Mouse (Mus musculus) embryonic facial prominence, embryonic 11.5 days (tissue): Measurements from ENCODE around the gene Pdrg1. TPM values are rescaled to one million over a fixed set of nuclear protein-coding genes. Genes with fewer than 3 reads are reported as not detected.

ENCODE experiments used
- ATAC-seq: fragments of 200-750 bp; cut with Nextera tagmentation; replicated peaks from 2 replicates; pipeline ENCODE4 v1.8.0; 2017; ENCODE audit warnings: low read depth; ENCODE audit not compliant: insufficient number of reproducible peaks, low FRiP score, low TSS enrichment
- DNase-seq: peaks from one replicate; pipeline ENCODE4 v3.0.0-alpha.2; 2015; ENCODE audit warnings: low spot score
- H3K27ac ChIP-seq: fragments of 300-500 bp; sonication (generic); replicated peaks from 2 replicates; pipeline ENCODE4 v1.5.1; 2014; ENCODE audit warnings: mild to moderate bottlenecking, low read depth, low read length, control low read depth
- H3K27me3 ChIP-seq: fragments of 300-500 bp; sonication (generic); 2 replicates; pipeline ENCODE4 v1.6.1; 2014; ENCODE audit warnings: mild to moderate bottlenecking, low read length, moderate library complexity, mixed read lengths; ENCODE audit not compliant: control insufficient read depth, insufficient read depth
- H3K36me3 ChIP-seq: fragments of 300-500 bp; sonication (generic); replicated peaks from 2 replicates; pipeline ENCODE4 v1.6.1; 2014; ENCODE audit warnings: low read depth, mild to moderate bottlenecking, low read length, moderate library complexity, mixed read lengths; ENCODE audit not compliant: control insufficient read depth, insufficient read depth
- H3K4me1 ChIP-seq: fragments of 300-500 bp; sonication (generic); 2 replicates; pipeline ENCODE4 v1.6.1; 2014; ENCODE audit warnings: low read length, mixed read lengths; ENCODE audit not compliant: control insufficient read depth, insufficient read depth
- H3K4me2 ChIP-seq: fragments of 300-500 bp; sonication (generic); 2 replicates; pipeline ENCODE4 v1.6.1; 2014; ENCODE audit warnings: low read depth, mild to moderate bottlenecking, control low read depth, low read length, moderate library complexity
- H3K4me3 ChIP-seq: fragments of 300-500 bp; sonication (generic); 2 replicates; pipeline ENCODE4 v1.5.1; 2014; ENCODE audit warnings: low read depth, low read length, control low read depth
- H3K9ac ChIP-seq: fragments of 300-500 bp; sonication (generic); replicated peaks from 2 replicates; pipeline ENCODE4 v1.6.1; 2014; ENCODE audit warnings: mild to moderate bottlenecking, control low read depth, low read length
- H3K9me3 ChIP-seq: fragments of 300-500 bp; sonication (generic); replicated peaks from 2 replicates; pipeline ENCODE4 v1.6.1; 2016; ENCODE audit warnings: mild to moderate bottlenecking, low read length, inconsistent platforms, mixed read lengths; ENCODE audit not compliant: control insufficient read depth
- WGBS: fragments of 180-500 bp; shearing (Covaris S2); extraction: QIAGEN DNeasy Blood & Tissue Kit; methylation state at CpG from one replicate; pipeline ENCODE4 v1.1.7; 2014; 5-methylcytosine and 5-hydroxymethylcytosine counted together
- polyA plus RNA-seq: library from polyadenylated mRNA; unstranded; fragments of >200 nt; fragmentation: Nextera tagmentation; extraction: Ambion mirVana; gene quantifications from 2 replicates; pipeline ENCODE4 v1.2.1, GENCODE M21; 2014

Pdrg1 gene
- polyA plus RNA-seq, 1 experiment from 2014 or later = 71.4 TPM

DNA sequence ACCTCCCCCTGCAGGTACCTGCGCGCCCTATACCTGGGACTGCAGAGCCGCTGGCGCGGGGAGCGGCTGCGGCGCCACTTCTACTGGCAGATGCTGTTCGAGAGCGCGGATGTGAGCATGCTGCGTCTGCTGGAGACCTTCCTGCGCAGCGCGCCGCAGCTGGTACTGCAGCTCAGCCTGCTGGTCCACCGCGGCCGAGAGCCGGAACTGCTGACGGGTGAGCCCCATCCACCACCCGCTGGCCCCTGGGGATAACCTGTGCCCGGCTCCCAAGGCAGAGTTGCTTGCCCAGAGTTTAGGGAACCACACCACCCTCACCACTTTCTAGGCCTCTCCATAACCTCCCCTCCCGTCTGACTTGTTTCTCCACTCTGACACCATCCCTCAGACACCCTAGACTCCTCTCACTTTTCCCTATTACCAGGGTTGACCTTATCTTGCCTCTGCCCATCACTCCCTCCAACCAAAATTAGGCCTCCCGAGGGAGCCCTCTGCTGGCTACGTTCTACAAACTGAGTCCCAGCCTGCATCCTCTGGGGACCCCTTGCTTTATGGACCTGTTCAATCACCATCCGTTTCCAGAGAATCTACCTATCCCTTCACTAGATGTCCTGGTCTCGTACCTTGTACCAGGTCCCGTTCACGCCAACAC lies 37.6 kb upstream of the Pdrg1 start:
- H3K4me3 ChIP-seq = no peak overlapping the region
- peaks cover 18% of the 10 kb centered on the region for H3K27me3 ChIP-seq

DNA sequence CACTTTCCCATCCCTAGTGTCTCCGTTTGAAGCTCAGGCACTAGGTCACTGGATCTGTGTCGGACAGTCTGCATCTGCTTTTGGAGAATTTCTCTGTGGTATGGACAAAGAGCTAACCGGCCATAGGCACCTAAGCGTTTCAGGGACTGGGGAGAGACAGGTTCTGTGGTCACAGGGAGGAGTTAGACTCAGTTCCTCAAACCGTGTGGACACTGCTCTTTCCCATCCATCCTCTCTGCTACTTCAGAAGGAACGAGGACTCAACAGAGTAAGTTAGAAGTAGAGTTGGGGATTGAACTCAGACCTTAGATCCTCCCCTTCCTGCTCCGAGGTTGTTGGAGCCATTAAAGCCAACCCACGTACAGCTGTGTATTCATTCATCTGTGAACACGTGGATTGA lies 36.3 kb upstream of the Pdrg1 start:
- Histone ChIP-seq H3K4me1 (no peaks in the 10 kb centered on the region), H3K9me3 (no peaks in the 10 kb centered on the region), H3K4me3 (no peak overlapping the region), H3K27me3 (peaks cover 18% of the 10 kb centered on the region), H3K36me3 (no peaks in the 10 kb centered on the region), H3K9ac (no peak overlapping the region), H3K27ac (no peak overlapping the region), H3K4me2 (no peak overlapping the region)
- no peak for DNase-seq
- WGBS = 81% methylated on average over 9 of the region's 9 CpGs
- no peak for ATAC-seq

More for the DNA sequence above, 37.6 kb upstream of the Pdrg1 start:
- Histone ChIP-seq H3K27ac (no peak overlapping the region), H3K36me3 (no peaks in the 10 kb centered on the region), H3K4me2 (no peak overlapping the region), H3K9ac (no peak overlapping the region), H3K9me3 (no peaks in the 10 kb centered on the region), H3K4me1 (no peaks in the 10 kb centered on the region)
- 8% methylated on average over 30 of the region's 30 CpGs for WGBS
- DNase-seq (no peak), ATAC-seq (no peak)

DNA sequence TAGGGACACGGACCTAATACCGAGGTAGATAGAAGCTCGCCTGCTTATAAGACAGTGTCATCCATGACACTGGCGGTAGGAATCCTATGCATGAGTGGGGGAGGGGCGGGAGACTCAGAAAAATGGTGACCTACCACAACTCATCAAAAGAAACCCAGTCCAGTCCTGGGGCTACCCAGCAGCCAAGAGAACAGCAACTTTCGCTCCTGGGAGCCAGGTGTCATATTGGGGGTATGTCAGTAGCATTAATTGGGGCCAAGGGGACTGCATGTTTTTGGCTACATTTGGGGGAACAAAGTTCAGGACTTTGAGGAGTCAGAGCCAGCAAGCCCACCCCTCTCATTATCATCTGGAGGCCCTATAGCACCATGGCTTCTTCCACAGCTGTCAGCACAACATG lies 35.9 kb upstream of the Pdrg1 start:
- Histone ChIP-seq H3K4me1 (no peaks in the 10 kb centered on the region), H3K4me2 (no peak overlapping the region), H3K27me3 (peaks cover 18% of the 10 kb centered on the region), H3K9me3 (no peaks in the 10 kb centered on the region), H3K4me3 (no peak overlapping the region), H3K27ac (no peak overlapping the region), H3K36me3 (no peaks in the 10 kb centered on the region), H3K9ac (no peak overlapping the region)
- DNase-seq = no peak
- 85% methylated on average over 6 of the region's 6 CpGs for WGBS
- ATAC-seq = no peak

DNA sequence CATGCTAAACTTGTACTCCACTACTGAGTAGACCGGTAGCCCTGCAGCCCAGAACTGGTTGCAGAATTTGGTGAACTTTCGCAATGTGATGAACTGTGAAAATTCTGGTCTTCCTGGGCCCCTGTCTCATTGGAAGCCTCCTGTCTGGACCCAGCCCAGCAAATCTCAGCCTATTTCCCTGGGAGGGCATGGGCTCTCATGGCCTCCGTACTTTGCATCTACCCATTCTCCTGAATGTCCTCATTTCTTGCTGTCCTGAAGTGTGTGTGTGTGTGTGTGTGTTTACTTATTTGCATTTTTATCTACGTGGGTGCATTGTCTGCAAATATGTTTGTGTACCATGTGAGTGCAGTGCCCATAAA lies 34.8 kb upstream of the Pdrg1 start:
- peaks cover 18% of the 10 kb centered on the region for H3K27me3 ChIP-seq
- H3K9me3 ChIP-seq = no peaks in the 10 kb centered on the region
- ATAC-seq (no peak), DNase-seq (no peak)
- no peaks in the 10 kb centered on the region for H3K36me3 ChIP-seq
- no peak overlapping the region for H3K27ac ChIP-seq
- H3K4me2 ChIP-seq = no peak overlapping the region
- H3K4me3 ChIP-seq = no peak overlapping the region
- no peaks in the 10 kb centered on the region for H3K4me1 ChIP-seq
- 91% methylated on average over 4 of the region's 4 CpGs for WGBS
- H3K9ac ChIP-seq = no peak overlapping the region

DNA sequence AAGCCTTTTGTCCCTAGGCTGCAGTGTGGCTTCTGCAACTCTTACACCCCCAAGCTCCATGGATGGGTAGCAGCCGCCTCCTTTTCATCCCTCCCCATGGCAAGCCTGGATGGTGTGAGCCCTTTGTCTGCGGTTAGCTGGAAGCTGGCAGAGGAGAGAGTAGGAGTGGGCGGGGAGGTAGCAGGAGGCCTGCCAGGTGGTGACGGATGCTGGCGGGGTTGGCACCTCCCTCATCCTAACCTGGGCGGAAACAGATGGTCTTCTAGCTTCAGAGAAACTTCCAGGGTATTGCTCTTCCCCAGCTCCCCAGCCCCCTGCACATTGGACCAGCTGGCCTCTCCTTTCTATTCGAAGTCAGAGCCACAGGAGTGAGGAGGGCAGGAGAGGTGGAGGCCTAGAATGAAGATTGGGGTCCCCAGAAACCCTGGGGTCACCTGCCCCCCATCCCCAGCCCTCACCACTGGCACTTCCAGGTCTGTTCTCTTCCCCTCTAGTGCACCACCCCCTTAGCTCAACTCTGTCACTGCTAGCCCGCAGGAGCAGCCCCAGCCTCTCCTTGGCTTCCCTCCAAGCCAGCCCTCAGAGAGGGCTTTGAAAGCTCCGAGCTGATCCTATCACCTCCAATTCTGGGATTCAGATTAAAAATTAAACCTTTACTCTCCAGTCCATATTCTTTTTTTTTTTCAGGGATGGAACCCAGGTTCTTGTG lies 34.2 kb upstream of the Pdrg1 start:
- Histone ChIP-seq H3K27me3 (peaks cover 18% of the 10 kb centered on the region), H3K9me3 (no peaks in the 10 kb centered on the region), H3K4me1 (no peaks in the 10 kb centered on the region), H3K4me3 (no peak overlapping the region), H3K4me2 (no peak overlapping the region), H3K36me3 (no peaks in the 10 kb centered on the region), H3K9ac (no peak overlapping the region), H3K27ac (no peak overlapping the region)
- DNase-seq = no peak
- ATAC-seq = no peak
- 61% methylated on average over 9 of the region's 9 CpGs for WGBS

DNA sequence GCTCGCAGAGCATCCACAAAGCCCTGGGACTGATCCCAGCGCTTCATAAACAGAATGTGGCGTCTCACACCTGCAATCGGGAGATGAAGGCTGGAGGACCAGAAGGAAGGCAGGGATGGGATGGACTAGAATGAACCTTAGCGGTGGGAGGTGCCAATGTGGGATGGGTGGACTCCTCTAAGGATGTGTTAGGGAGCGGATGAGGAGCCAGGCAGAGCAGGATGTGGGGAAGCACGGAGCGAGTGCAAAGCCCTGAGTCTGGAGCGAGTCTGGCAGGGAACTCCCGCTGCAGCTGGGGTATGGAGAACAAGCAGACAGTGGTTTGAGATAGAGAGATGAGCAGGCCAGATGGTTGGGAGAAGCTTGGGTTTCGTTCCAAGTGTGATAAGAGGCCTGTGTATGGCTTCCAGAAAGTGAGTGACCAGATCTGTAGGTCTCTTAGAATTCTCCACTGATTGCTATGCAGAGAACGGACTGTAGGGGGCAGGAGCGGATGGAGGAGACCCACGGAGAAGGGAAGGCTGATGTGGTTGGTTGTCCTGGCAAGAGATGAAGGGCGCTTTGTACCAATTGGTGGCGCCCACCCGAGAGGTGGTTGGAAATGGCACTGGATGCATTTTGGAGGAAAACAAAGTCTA lies 32.7 kb upstream of the Pdrg1 start:
- 46% methylated on average over 17 of the region's 17 CpGs for WGBS
- Histone ChIP-seq H3K36me3 (no peaks in the 10 kb centered on the region), H3K9ac (no peak overlapping the region), H3K4me2 (no peak overlapping the region), H3K4me3 (no peak overlapping the region), H3K27me3 (peaks cover 12% of the 10 kb centered on the region), H3K9me3 (no peaks in the 10 kb centered on the region), H3K27ac (no peak overlapping the region), H3K4me1 (no peaks in the 10 kb centered on the region)
- peak; percentile 64 for DNase-seq
- no peak for ATAC-seq

DNA sequence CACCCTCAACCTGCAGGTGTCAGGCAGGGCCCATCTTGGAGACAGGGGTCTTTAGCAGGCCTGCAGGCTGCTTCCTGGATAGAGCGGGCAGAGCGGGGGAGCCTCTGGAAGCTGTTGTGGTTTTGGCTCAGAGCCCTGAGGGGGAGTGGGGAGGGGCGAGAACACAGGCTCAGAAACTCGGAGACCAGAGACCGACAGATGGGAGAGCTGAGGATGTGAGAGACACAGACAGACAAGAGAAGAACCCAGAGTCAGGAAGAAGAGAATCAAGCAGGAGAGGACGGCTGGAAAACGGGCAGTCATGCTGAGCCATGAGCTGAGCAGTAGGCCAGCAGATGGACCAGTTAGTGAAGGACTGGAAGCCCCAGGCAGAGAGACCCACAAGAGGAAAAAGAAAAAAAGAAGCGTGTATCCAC lies 30.7 kb upstream of the Pdrg1 start:
- DNase-seq (no peak), ATAC-seq (no peak; the same call in 1 of the 2 replicates)
- Histone ChIP-seq H3K4me3 (no peak overlapping the region), H3K4me2 (no peak overlapping the region), H3K36me3 (no peaks in the 10 kb centered on the region), H3K27ac (0 out of 2 replicates have a peak overlapping the region, but pooled peaks have one; percentile 8), H3K9ac (no peak overlapping the region), H3K4me1 (no peaks in the 10 kb centered on the region), H3K9me3 (no peaks in the 10 kb centered on the region), H3K27me3 (no peaks in the 10 kb centered on the region)
- 25% methylated on average over 8 of the region's 8 CpGs for WGBS

DNA sequence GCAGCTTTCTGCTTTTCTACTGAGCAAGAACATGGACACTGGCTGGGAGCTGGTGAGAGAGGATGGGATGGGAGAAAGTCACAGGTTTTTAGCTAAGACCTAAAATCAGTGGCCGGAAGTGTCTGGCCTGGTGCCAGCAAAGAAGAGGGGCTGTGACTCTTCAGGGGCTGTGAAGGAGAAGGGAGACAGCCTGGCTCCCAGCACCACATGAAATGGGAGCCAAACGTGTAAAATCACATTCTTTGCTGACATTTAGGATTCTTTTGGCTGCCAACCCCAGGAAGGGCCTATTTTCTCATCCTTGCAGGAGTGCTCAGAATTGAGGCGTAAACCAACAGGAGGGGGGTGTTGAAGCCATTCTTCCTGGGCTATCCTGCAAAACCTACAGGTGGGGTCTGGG lies 28.7 kb upstream of the Pdrg1 start:
- H3K36me3 ChIP-seq = no peaks in the 10 kb centered on the region
- H3K27ac ChIP-seq = no peak overlapping the region
- no peak overlapping the region for H3K9ac ChIP-seq
- H3K4me3 ChIP-seq = no peak overlapping the region
- no peaks in the 10 kb centered on the region for H3K9me3 ChIP-seq
- WGBS = 55% methylated on average over 3 of the region's 3 CpGs
- no peaks in the 10 kb centered on the region for H3K4me1 ChIP-seq
- H3K27me3 ChIP-seq = no peaks in the 10 kb centered on the region
- ATAC-seq (no peak), DNase-seq (no peak)
- no peak overlapping the region for H3K4me2 ChIP-seq
